Mouse (Mus musculus) cortical plate, adult 2 months (tissue): ENCODE measurements around the gene Htra2. TPM values are rescaled to one million over a fixed set of nuclear protein-coding genes. Genes with fewer than 3 reads are reported as not detected.

ENCODE experiments used
- H3K27ac ChIP-seq: fragments of 200-500 bp; 2 replicates; pipeline ENCODE4 v1.5.1; 2012; ENCODE audit warnings: low read length, control low read depth, inconsistent platforms; ENCODE audit not compliant: insufficient read depth
- H3K4me1 ChIP-seq: fragments of 200-500 bp; 2 replicates; pipeline ENCODE4 v1.6.1; 2011; ENCODE audit warnings: low read length; ENCODE audit not compliant: control insufficient read depth, insufficient read depth
- H3K4me3 ChIP-seq: fragments of 200-500 bp; 2 replicates; pipeline ENCODE4 v1.5.1; 2011; ENCODE audit warnings: mild to moderate bottlenecking, low read length, control low read depth; ENCODE audit not compliant: insufficient read depth
- CTCF ChIP-seq: fragments of 200-500 bp; IDR thresholded peaks from 2 replicates; pipeline ENCODE4 v1.5.1; 2011; ENCODE audit warnings: mild to moderate bottlenecking, control low read depth, low read length; ENCODE audit not compliant: insufficient read depth; ENCODE audit errors: extremely low read depth
- POLR2A ChIP-seq: fragments of 200-500 bp; IDR thresholded peaks from 2 replicates; pipeline ENCODE4 v1.6.1; 2011; ENCODE audit warnings: mild to moderate bottlenecking, low read length, control low read depth; ENCODE audit not compliant: insufficient read depth; ENCODE audit errors: extremely low read depth
- polyA plus RNA-seq: library from polyadenylated mRNA; depleted of rRNA; stranded (reverse); fragments of >200 nt; gene quantifications from 2 replicates; pipeline ENCODE4 v1.2.3, GENCODE M21; 2012; rRNA removed

The Htra2 gene
- polyA plus RNA-seq, 1 experiment, result 58.8 TPM

DNA sequence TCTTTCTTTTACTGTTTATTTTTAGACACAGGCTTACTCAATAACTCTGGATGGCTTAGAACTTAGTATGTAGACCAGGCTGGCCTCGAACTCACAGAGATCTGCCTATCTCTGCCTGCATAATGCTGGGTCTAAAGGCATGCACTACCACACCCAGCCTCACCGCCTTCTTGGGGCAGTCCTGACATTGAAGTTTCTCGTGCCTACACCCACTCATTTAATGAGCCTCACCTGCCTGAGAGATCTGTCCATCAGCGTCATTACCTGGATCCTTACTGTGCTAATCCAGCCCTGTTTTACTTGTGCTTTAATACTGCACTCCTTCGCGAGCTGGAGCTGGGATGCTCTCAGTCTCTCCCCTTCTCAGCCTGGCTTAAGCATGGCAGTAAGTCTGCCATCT is 43.3 kb downstream of the Htra2 start:
- Histone ChIP-seq H3K4me3 (no peak overlapping the region), H3K4me1 (no peaks in the 10 kb centered on the region), H3K27ac (no peak overlapping the region)
- no peak for TF ChIP-seq POLR2A
- TF ChIP-seq CTCF, result no peak

DNA sequence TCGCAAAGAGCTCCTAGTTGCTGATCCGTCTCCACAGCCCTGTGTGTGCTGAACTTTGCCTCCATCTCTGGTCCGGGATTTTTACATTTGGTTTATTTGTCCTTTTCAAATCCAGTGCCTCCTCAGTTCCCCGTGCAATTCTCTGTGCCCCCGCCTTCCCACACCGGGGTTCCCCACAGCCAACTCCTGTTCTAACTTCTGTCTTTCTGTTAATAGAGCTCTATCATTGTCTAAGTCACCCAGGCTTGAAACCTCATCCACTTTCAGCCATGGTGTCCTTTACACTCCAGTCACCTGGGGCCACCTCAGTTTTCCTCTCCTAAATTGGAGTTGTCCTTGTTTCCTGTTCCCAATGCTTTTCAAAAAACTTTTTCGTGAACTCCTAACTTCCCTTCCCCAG is 43.8 kb downstream of the Htra2 start:
- Histone ChIP-seq H3K4me1 (no peaks in the 10 kb centered on the region), H3K4me3 (no peak overlapping the region), H3K27ac (no peak overlapping the region)
- TF ChIP-seq CTCF (no peak), POLR2A (no peak)

DNA sequence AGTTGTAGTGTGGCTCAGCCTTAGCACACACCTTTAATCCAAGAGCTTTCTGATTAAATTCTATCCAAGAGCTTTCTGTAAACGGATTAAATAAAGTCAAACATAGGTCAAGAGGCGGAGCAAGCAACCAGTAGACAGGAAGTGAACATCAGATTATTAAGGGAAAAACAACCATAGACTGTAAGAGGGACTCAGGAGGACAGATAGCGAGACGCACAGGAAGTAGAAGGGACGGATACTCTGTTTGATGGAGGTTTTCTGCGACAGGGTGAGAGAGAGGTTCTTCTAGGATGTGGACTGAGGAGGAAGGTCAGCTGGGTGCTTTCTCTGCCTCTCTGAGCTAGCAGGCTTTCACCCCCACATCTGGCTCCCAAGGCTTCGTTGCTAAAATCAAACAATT is 45.1 kb downstream of the Htra2 start:
- no peaks in the 10 kb centered on the region for H3K4me1 ChIP-seq
- TF ChIP-seq POLR2A (no peak), CTCF (no peak)
- no peak overlapping the region for H3K27ac ChIP-seq
- H3K4me3 ChIP-seq, result no peak overlapping the region

DNA sequence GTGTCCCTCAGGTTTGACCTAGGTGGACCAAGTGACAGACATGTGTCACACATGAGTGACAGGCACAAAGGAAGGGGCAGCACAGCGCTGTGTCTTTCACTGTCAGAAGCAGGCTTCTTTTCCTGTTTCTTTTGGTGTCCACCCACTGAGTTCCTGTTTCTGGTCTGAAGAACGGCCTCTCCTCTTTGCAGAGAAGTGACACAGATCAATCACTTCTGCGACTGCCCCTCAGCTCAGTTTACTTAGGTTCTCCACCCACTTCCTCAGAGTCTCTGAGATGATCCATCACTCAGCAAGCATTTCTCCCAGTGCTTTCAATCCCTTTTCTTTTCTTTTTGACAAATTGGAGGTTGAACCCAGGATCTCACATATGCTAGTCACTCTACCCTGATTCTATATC is 46.4 kb downstream of the Htra2 start:
- Histone ChIP-seq H3K4me1 (no peaks in the 10 kb centered on the region), H3K27ac (no peak overlapping the region)
- TF ChIP-seq CTCF (no peak), POLR2A (no peak)

DNA sequence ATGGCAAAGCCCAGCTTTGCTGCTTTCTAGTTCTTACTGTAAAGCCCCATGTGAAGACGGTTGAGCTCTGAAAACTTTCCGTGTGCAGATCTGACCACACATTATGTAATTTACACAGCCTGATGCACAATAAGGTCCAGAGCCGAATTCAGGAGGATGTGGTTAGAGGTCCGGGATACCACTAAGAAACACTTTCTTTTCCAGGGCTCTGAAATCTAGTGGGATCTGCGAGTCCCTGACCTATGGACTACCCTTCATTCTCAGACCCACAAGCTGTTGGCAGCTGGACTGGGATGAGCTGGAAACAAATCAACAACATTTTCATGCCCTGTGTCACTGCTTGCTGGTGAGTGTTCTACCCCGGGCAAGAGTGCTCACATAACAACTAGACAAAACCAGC is 49.0 kb downstream of the Htra2 start:
- Histone ChIP-seq H3K4me1 (no peaks in the 10 kb centered on the region), H3K27ac (no peak overlapping the region), H3K4me3 (no peak overlapping the region)
- TF ChIP-seq POLR2A (no peak), CTCF (no peak)

More for the DNA sequence above, 46.4 kb downstream of the Htra2 start:
- H3K4me3 ChIP-seq, result no peak overlapping the region

DNA sequence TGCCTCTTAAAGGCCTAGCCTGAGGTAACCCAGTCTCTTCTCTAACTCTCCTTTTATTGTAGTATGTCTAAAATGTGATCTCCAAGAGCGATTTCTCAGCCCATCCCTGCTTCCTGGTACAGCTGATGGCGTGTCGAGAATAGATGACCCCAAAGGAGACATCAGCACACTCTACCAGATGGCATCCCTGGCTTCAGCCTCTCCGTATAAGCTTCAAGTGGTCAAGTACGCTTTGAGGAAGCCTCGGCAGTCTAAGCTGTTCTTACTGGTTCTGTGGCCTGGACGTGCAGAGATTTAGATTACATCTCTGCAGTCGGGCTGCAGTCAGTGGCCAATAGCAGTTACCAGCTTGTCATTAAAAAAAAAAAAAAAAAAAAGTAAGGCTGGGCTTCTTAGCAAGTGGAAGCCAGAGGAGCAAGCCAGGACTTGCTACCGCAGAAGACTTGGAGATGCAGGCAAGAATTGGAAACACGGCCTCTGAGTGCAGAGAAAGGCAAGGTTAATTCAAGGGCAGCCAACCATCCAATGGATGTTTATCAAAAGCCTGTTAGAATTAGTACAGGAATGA is 49.5 kb downstream of the Htra2 start:
- no peaks in the 10 kb centered on the region for H3K4me1 ChIP-seq
- TF ChIP-seq CTCF (no peak), POLR2A (no peak)
- no peak overlapping the region for H3K4me3 ChIP-seq
- no peak overlapping the region for H3K27ac ChIP-seq

DNA sequence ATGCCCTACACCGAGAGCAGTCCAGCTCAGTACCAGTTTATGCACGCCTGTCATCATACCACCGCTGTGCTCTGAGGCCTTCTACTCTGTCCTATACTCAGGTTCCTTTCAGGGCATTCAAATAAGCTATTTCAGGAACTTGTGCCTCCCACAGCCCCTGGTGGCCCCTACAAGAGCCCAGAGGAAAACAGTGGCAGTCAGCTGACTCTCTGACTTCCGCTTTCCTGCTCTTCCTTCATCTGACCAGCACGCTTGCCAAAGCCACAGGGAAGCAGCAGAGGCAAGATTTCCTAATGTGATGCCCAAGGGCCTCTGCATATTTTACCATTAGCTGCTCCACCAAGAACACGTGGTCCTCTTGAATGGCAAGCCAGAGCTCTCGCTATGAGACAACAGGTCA is 50.2 kb downstream of the Htra2 start:
- Histone ChIP-seq H3K4me1 (no peaks in the 10 kb centered on the region), H3K27ac (no peak overlapping the region)
- TF ChIP-seq POLR2A, result no peak
- no peak for TF ChIP-seq CTCF

DNA sequence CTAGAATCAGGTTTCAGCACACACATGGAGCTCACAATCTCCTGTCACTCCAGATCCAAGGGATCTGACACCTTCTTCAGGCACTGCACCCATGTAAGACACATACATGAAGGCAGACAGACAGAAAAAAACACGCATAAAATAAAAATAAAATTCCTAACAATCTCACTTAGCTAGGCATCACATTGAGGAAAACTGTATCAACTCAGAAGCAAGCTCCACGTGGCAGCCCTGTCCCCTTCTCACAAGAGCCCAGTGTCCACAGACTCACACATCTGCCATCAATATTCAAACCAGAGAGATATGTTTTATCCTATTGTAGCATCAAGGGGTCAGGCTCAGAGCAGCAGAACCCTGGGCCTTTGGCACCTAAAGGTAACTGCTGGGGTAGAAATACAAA is 50.8 kb downstream of the Htra2 start:
- TF ChIP-seq CTCF (no peak), POLR2A (no peak)

More for the DNA sequence above, 50.2 kb downstream of the Htra2 start:
- no peak overlapping the region for H3K4me3 ChIP-seq

DNA sequence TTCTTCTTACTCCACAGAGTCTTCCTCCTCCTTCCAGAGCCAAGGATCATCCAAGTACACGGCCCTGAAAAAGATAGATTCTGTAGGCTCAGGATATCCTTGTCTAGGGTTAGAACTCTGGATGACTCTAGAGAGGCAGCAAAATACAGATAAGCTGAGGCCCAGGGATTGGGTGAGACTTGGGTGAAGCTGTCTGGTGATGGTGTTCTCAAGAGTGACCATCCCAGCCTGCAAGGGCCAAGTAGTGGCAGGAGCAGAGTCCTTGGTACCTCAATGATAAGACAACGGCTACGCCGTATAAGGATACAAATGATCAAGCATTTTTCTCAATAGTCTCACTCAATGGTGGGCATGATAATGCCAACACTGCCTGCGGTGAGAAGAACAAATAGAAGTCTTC is 51.2 kb downstream of the Htra2 start:
- no peak overlapping the region for H3K4me3 ChIP-seq
- TF ChIP-seq POLR2A (no peak), CTCF (no peak)
- H3K4me1 ChIP-seq, result no peaks in the 10 kb centered on the region
- no peak overlapping the region for H3K27ac ChIP-seq

More for the DNA sequence above, 50.8 kb downstream of the Htra2 start:
- H3K27ac ChIP-seq, result no peak overlapping the region
- H3K4me3 ChIP-seq, result no peak overlapping the region
- H3K4me1 ChIP-seq, result no peaks in the 10 kb centered on the region

DNA sequence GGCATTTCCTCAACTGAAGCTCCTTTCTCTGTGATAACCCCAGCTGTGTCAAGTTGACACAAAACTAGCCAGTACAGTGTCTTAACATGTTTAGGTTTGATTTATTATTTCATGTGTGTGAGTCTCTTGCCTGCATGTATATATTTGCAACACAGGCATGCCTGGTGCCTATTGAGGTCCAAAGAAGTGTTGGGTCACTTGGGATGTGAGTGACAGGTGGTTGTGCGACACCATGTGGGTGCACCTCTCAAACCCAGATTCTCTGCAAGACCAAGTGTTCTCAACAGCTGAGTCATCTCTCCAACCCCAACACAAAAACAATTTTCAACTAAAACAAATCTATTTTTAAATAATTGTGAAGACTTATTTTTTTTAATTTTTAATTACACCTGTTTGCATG is 52.0 kb downstream of the Htra2 start:
- TF ChIP-seq POLR2A (no peak), CTCF (no peak)
- no peaks in the 10 kb centered on the region for H3K4me1 ChIP-seq
- no peak overlapping the region for H3K27ac ChIP-seq
- H3K4me3 ChIP-seq, result no peak overlapping the region

Other genes starting within 250 kb of the Htra2 start
- 33.5 and 33.7 TPM in 2 replicates for gene Sema4f, start 115.5 kb downstream of the Htra2 start, polyA plus RNA-seq
- gene M1ap, start 108.4 kb downstream of the Htra2 start, polyA plus RNA-seq, result 0.06 and 0.17 TPM in 2 replicates
- 1.2 and 1.9 TPM in 2 replicates for gene Dok1, start 21.8 kb downstream of the Htra2 start, polyA plus RNA-seq
- 4.9 and 6.6 TPM in 2 replicates for gene Loxl3, start 21.1 kb downstream of the Htra2 start, polyA plus RNA-seq
- 224 and 239 TPM in 2 replicates for gene Aup1, start 752 bp downstream of the Htra2 start, polyA plus RNA-seq
- gene Dqx1, start 2.6 kb upstream of the Htra2 start, polyA plus RNA-seq, result 0.52 and 0.68 TPM in 2 replicates
- not detected in 2 replicates for gene Tlx2, start 15.0 kb upstream of the Htra2 start, polyA plus RNA-seq
- 40.2 and 41.9 TPM in 2 replicates for gene Pcgf1, start 22.6 kb upstream of the Htra2 start, polyA plus RNA-seq
- 0.40 and 0.42 TPM in 2 replicates for gene Lbx2, start 31.1 kb upstream of the Htra2 start, polyA plus RNA-seq
- gene Ccdc142, start 46.3 kb upstream of the Htra2 start, polyA plus RNA-seq, result 8.1 and 9.7 TPM in 2 replicates
- 7.8 and 9.7 TPM in 2 replicates for gene Gm42688, start 46.3 kb upstream of the Htra2 start, polyA plus RNA-seq
- 95.3 and 98.0 TPM in 2 replicates for gene Mrpl53, start 53.8 kb upstream of the Htra2 start, polyA plus RNA-seq
- 31.4 and 32.6 TPM in 2 replicates for gene Mogs, start 60.2 kb upstream of the Htra2 start, polyA plus RNA-seq
- 74.4 and 78.5 TPM in 2 replicates for gene Wbp1, start 66.3 kb upstream of the Htra2 start, polyA plus RNA-seq
- gene Ino80b, start 70.2 kb upstream of the Htra2 start, polyA plus RNA-seq, result 23.2 and 25.5 TPM in 2 replicates
- gene Rtkn, start 80.2 kb upstream of the Htra2 start, polyA plus RNA-seq, result 163 and 169 TPM in 2 replicates
- 29.0 and 34.1 TPM in 2 replicates for gene Wdr54, start 101.1 kb upstream of the Htra2 start, polyA plus RNA-seq
- gene 1700003E16Rik, start 101.1 kb upstream of the Htra2 start, polyA plus RNA-seq, result 29.7 and 31.4 TPM in 2 replicates
- 332 and 350 TPM in 2 replicates for gene Dctn1, start 110.6 kb upstream of the Htra2 start, polyA plus RNA-seq
- gene Slc4a5, start 164.6 kb upstream of the Htra2 start, polyA plus RNA-seq, result 0.06 and 0.35 TPM in 2 replicates